Mouse (Mus musculus) heart, embryonic 16.5 days (tissue): Measurements from ENCODE around the gene Nedd9. TPM values are rescaled to one million over a fixed set of nuclear protein-coding genes. Genes with fewer than 3 reads are reported as not detected.
"Not testable (repeated sequence)": the region's sequence is repeated elsewhere in the genome, so short reads cannot be mapped to it uniquely, and the experiment has no call there.

Source experiments
- ATAC-seq: fragments of 200-750 bp; cut with Nextera tagmentation; replicated peaks from 2 replicates; pipeline ENCODE4 v1.8.0; 2017; ENCODE audit warnings: moderate number of reproducible peaks; ENCODE audit not compliant: insufficient read depth, low FRiP score; ENCODE audit errors: extremely low read depth
- H3K27ac ChIP-seq: fragments of 300-500 bp; sonication (generic); 2 replicates; pipeline ENCODE4 v1.5.1; 2014; ENCODE audit warnings: mild to moderate bottlenecking, low read length, control low read depth, moderate library complexity
- H3K27me3 ChIP-seq: fragments of 300-500 bp; sonication (generic); 2 replicates; pipeline ENCODE4 v1.6.1; 2014; ENCODE audit warnings: low read length, mixed read lengths; ENCODE audit not compliant: control insufficient read depth, insufficient read depth
- H3K36me3 ChIP-seq: fragments of 300-500 bp; sonication (generic); 2 replicates; pipeline ENCODE4 v1.6.1; 2014; ENCODE audit not compliant: control insufficient read depth, insufficient read depth
- H3K4me1 ChIP-seq: fragments of 300-500 bp; sonication (generic); 2 replicates; pipeline ENCODE4 v1.6.1; 2014; ENCODE audit warnings: low read length, mixed read lengths; ENCODE audit not compliant: control insufficient read depth, insufficient read depth
- H3K4me2 ChIP-seq: fragments of 300-500 bp; sonication (generic); 2 replicates; pipeline ENCODE4 v1.6.1; 2014; ENCODE audit warnings: low read depth, mild to moderate bottlenecking, control low read depth, low read length
- H3K4me3 ChIP-seq: fragments of 300-500 bp; sonication (generic); 2 replicates; pipeline ENCODE4 v1.5.1; 2014; ENCODE audit warnings: mild to moderate bottlenecking, control low read depth, low read length
- H3K9ac ChIP-seq: fragments of 300-500 bp; sonication (generic); 2 replicates; pipeline ENCODE4 v1.6.1; 2014; ENCODE audit warnings: low read length, control low read depth
- H3K9me3 ChIP-seq: fragments of 300-500 bp; sonication (generic); replicated peaks from 2 replicates; pipeline ENCODE4 v1.6.1; 2016; ENCODE audit warnings: low read length; ENCODE audit not compliant: control insufficient read depth
- WGBS: fragments of 180-500 bp; shearing (Covaris S2); extraction: QIAGEN DNeasy Blood & Tissue Kit; methylation state at CpG from one replicate; pipeline ENCODE4 v1.1.7; 2014; 5-methylcytosine and 5-hydroxymethylcytosine counted together
- polyA plus RNA-seq: library from polyadenylated mRNA; unstranded; fragments of >200 nt; fragmentation: Nextera tagmentation; extraction: Ambion mirVana; gene quantifications from 2 replicates; pipeline ENCODE4 v1.2.1, GENCODE M21; 2015

Nedd9 gene
- polyA plus RNA-seq, 1 experiment from 2014 or later: 19.5 TPM

DNA sequence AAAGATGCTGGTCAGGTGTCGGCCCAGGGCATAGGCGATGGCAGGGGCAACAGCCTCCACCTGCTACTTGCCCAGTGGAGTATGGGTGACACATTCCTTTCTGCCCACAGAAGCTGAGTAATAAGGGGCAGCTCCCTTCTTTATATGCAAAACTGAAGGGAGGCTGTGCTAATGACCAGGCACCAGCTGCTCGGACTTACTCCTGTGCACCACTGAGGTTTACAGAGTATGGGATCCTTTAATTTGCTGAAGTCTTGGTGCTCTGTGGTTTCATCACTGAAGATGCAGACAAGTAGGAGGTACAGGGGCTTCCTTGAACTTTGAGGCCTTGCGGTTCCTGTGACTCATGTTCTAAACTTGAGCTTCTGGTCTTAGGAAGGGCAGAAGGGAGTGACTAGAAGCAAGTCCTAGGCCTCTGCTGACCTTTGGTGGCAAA, 120.0 kb downstream of the Nedd9 start:
- Histone ChIP-seq H3K4me2 (no peak overlapping the region), H3K4me1 (no peaks in the 10 kb centered on the region), H3K27ac (no peak overlapping the region), H3K9me3 (no peaks in the 10 kb centered on the region), H3K36me3 (no peaks in the 10 kb centered on the region), H3K27me3 (no peaks in the 10 kb centered on the region), H3K4me3 (no peak overlapping the region), H3K9ac (no peak overlapping the region)
- ATAC-seq: no peak
- WGBS: 87% methylated on average over 4 of the region's 4 CpGs

DNA sequence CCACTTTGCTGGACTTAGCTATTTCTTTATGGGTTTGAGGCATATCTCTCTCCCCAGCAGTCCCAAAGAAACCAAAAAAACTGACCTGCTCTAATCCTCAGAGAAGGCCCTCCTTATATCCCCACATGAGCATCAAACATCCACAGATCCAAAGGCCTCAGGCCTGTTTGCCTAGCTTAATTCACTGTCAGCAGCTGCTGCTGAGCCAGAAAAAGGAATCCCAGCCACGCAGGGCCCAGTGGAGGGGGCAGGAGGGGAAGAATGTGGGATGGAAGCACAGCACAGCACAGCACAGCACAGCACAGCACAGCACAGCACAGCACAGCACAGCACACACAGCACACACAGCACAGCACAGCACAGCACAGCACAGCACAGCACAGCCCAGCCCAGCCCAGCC, 120.6 kb downstream of the Nedd9 start:
- H3K27me3 ChIP-seq, H3K36me3 ChIP-seq, H3K27ac ChIP-seq, H3K4me1 ChIP-seq, H3K9me3 ChIP-seq, H3K4me3 ChIP-seq, H3K4me2 ChIP-seq, H3K9ac ChIP-seq, ATAC-seq: not testable (repeated sequence)
- 29% methylated on average over 1 of the region's 1 CpGs for WGBS

DNA sequence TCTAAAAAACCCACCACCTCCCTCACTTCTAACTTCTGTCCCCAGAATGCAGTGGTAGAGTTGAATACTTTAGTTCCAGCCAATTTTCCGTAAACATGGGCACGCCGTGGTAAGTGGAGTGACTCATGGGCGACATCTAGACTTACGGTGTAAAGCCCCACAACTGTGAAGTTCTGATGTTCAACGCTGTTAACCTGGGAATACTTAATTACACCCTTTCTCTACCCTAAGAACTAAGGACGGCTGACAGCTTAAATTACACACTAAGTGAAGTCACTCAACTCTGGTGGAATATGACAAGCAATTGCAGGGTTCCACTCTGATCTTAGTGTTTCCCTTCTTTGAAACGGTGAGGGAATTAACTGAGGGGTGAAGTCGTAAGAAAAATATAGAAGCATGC, 122.9 kb downstream of the Nedd9 start:
- Histone ChIP-seq H3K4me2 (no peak overlapping the region), H3K9ac (no peak overlapping the region), H3K9me3 (no peaks in the 10 kb centered on the region), H3K4me3 (no peak overlapping the region), H3K27ac (no peak overlapping the region), H3K36me3 (no peaks in the 10 kb centered on the region), H3K4me1 (peaks cover 8% of the 10 kb centered on the region; the same call in 1 of the 2 replicates), H3K27me3 (no peaks in the 10 kb centered on the region)
- 84% methylated on average over 9 of the region's 9 CpGs for WGBS
- no peak for ATAC-seq

DNA sequence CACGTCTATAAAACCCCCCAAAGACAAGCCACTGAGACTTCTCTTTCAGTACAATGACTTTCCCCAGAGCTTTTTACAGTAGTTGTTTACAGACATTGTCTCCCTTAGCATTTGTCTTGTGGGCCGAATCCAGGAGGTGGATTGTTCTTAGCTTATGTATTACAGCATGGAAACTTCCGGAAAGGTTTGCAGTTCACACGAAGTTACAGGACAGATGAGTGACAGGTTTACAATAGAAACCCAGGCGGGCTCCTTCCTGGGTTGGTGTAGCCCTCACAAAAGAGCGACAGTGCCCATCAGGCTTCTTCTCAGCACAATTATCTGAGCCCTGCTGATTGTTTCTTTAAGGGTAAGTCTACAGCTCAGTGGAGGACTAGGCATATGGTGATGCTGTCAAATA, 124.3 kb downstream of the Nedd9 start:
- no peak overlapping the region for H3K27ac ChIP-seq
- H3K9me3 ChIP-seq: no peaks in the 10 kb centered on the region
- 67% methylated on average over 6 of the region's 6 CpGs for WGBS
- H3K36me3 ChIP-seq: no peaks in the 10 kb centered on the region
- H3K4me2 ChIP-seq: no peak overlapping the region
- H3K4me1 ChIP-seq: peaks cover 8% of the 10 kb centered on the region; the same call in 1 of the 2 replicates
- H3K27me3 ChIP-seq: no peaks in the 10 kb centered on the region
- H3K9ac ChIP-seq: no peak overlapping the region
- ATAC-seq: no peak
- no peak overlapping the region for H3K4me3 ChIP-seq

DNA sequence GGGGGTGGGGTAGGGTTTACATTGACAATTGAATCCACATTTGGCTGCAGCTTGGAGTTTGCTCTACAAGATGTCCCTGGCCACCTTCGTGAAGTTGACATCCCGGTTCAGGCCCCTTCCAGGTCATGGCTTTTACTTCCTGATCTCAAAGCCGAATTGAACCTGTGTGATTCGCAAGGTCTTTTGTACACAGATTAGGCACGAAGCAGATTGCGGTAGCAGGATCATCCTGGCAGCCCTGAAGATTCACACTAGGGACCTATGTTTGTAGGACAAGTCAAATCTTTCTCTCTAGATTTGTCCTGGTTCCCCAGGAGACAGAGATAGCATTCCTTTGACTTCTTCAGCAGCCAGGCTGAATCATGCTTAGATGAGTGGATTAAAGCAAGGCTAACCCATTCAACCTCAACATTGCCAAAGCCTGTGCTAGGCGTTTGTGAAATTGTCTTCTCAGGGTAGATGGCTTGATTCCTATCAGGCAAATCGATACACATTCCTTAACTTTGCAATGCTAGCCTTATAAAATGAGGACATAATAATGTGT, 126.8 kb downstream of the Nedd9 start:
- no peak overlapping the region for H3K27ac ChIP-seq
- H3K9ac ChIP-seq: no peak overlapping the region; the same call in 1 of the 2 replicates
- peak overlapping the region; percentile 85; the same call in 1 of the 2 replicates for H3K4me2 ChIP-seq
- H3K9me3 ChIP-seq: no peaks in the 10 kb centered on the region
- 48% methylated on average over 8 of the region's 8 CpGs for WGBS
- peaks cover 28% of the 10 kb centered on the region for H3K4me1 ChIP-seq
- H3K4me3 ChIP-seq: no peak overlapping the region
- ATAC-seq: no peak
- H3K36me3 ChIP-seq: no peaks in the 10 kb centered on the region
- no peaks in the 10 kb centered on the region for H3K27me3 ChIP-seq

DNA sequence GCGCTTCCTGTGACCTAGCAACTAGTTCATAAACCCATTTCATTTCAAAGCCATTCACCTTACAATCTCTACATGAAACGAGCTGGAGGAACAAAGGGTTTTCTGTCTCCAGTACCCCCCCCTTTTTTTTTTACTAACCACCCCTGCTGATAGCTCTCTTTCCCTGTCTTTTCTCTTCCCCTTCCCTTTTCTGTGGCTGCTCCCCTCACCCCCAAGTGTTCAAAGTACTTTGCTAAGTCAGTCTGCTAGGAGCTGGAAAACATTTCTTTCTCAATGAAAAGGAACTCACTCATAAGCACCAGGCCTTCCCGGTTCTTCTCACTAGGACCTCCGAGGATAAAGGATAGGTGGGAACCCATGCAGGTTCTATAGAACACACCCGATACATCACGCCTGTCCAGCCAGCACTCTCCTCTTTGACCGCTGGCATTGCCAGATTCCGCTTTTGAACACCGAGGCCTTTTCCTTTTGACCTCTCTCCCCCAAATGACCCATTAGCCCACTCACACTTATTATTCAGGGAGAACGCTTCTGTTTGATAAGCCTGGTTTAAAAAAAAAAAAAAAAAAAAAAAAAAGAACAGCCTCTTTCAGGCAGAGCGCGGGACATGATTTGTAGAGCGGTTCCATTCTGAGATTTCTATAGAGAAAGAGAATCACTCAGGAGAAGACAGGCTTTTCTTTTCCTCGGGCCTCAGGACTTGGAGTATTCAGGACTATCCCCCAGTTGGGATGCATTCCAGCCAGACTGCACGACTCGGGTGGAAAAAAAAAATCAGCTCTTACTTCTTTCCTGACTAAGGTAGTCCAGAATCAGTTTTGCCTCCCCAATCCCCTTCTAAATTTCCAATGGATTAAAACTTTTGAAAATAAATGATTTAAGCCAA, 127.6 kb downstream of the Nedd9 start:
- Histone ChIP-seq H3K4me2 (peak overlapping the region; percentile 85), H3K9ac (peak overlapping the region; percentile 68), H3K4me1 (peaks cover 35% of the 10 kb centered on the region), H3K27me3 (no peaks in the 10 kb centered on the region), H3K9me3 (no peaks in the 10 kb centered on the region), H3K36me3 (no peaks in the 10 kb centered on the region), H3K4me3 (peak overlapping the region; percentile 75), H3K27ac (peak overlapping the region; percentile 95)
- ATAC-seq: no peak
- 9% methylated on average over 16 of the region's 16 CpGs for WGBS

DNA sequence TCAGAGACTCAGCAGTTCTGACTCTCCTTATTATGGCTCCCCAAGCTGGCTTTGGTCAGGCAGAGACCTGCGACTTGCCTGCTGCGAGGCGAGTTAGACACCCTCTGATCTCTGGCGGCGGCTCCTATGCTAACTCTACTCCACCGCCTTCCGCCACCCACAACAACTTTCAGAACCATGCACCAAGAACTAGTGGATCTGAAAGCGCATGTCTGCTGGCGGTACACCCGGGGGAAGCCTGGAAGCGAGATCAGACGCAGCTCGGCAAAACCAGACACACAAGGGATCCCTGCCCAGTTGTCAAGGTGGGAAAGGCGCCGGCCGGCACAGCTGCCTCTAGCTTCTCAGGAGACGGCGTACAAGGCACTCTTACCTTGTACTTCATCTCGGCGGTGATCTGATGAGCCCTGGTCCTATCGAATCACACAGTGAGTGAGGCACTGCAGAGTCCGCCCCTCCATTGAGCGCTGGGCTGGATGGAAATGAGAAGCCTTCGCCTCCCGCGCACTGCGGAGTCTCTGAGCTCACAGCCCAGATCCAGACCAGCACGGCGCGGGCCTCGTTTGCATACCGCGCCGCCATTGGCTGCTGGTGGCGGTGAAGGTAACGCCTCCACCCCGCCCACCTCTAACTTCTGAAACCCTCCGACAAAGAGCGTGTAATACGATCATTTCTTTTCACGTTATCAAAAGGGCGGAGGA, 128.5 kb downstream of the Nedd9 start:
- H3K27ac ChIP-seq: peak overlapping the region; percentile 95
- H3K9me3 ChIP-seq: no peaks in the 10 kb centered on the region
- H3K9ac ChIP-seq: peak overlapping the region; percentile 87
- peak overlapping the region; percentile 75 for H3K4me3 ChIP-seq
- H3K4me2 ChIP-seq: peak overlapping the region; percentile 85
- no peaks in the 10 kb centered on the region for H3K36me3 ChIP-seq
- H3K4me1 ChIP-seq: peaks cover 43% of the 10 kb centered on the region
- peak; percentile 99 for ATAC-seq
- under 1% methylated on average over 42 of the region's 42 CpGs for WGBS
- H3K27me3 ChIP-seq: no peaks in the 10 kb centered on the region

DNA sequence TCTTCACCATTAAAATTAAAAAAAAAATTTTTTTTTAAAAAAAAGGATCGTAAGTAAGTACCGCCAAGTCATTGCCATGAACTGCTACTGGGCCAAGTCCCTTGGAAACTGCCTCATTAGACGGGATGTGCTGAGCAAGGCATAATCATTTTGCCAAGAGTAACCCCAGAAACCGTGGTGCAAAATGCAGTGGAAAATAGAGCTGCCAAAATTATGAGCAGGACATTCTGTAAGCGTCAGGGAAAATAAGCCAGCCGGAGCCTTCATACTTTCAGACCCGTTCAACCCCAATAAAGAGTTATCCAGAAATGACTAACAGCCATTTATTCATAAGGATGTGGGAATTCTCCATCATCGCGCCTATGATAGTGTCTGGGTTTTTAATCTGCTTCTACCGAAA, 129.2 kb downstream of the Nedd9 start:
- H3K27me3 ChIP-seq: no peaks in the 10 kb centered on the region
- no peaks in the 10 kb centered on the region for H3K9me3 ChIP-seq
- H3K4me3 ChIP-seq: peak overlapping the region; percentile 75
- peak overlapping the region; percentile 95 for H3K27ac ChIP-seq
- no peaks in the 10 kb centered on the region for H3K36me3 ChIP-seq
- H3K9ac ChIP-seq: peak overlapping the region; percentile 87
- 18% methylated on average over 10 of the region's 10 CpGs for WGBS
- no peak for ATAC-seq
- H3K4me2 ChIP-seq: peak overlapping the region; percentile 85
- peaks cover 44% of the 10 kb centered on the region for H3K4me1 ChIP-seq

DNA sequence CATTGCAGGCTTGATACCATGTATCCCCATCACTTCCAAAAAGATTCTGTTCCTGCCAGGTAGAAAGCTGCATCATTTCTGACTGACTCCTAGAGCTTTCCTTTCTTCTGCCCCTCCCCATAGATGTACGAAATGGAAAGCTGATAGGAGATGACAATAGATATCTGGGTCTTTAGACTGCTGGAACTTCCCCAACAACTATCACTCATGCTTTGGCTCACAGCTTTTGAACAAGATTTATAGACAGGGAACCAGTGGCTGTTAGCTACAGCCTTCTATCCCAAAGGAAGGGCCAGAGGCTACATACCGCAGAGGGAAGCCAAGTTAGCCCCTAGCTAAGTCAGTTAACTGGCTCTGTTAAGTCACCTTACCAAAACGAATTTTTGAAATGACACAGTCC, 129.6 kb downstream of the Nedd9 start:
- H3K36me3 ChIP-seq: no peaks in the 10 kb centered on the region
- WGBS: 25% methylated on average over 3 of the region's 3 CpGs
- peak overlapping the region; percentile 75 for H3K4me3 ChIP-seq
- H3K27ac ChIP-seq: peak overlapping the region; percentile 95
- peaks cover 44% of the 10 kb centered on the region for H3K4me1 ChIP-seq
- peak overlapping the region; percentile 87 for H3K9ac ChIP-seq
- no peak for ATAC-seq
- peak overlapping the region; percentile 85 for H3K4me2 ChIP-seq
- H3K27me3 ChIP-seq: no peaks in the 10 kb centered on the region
- H3K9me3 ChIP-seq: no peaks in the 10 kb centered on the region
